Mouse (Mus musculus) heart, adult 2 months (tissue): ENCODE data around the gene Gata2. TPM values are rescaled to one million over a fixed set of nuclear protein-coding genes. Genes with fewer than 3 reads are reported as not detected.

ENCODE experiments used
- DNase-seq, 2 experiments: peaks; one replicate each; pipeline ENCODE4 v3.0.0; 2021
- H3K27ac ChIP-seq: fragments of 200-600 bp; 2 replicates; pipeline ENCODE4 v1.8.1; 2022
- H3K27me3 ChIP-seq: fragments of 200-500 bp; 2 replicates; pipeline ENCODE4 v1.6.1; 2012; ENCODE audit warnings: mild to moderate bottlenecking, low read length, inconsistent platforms, mixed read lengths; ENCODE audit not compliant: control insufficient read depth, insufficient read depth
- H3K36me3 ChIP-seq: fragments of 200-500 bp; 2 replicates; pipeline ENCODE4 v1.6.1; 2012; ENCODE audit warnings: low read length, inconsistent platforms; ENCODE audit not compliant: control insufficient read depth, insufficient read depth
- H3K4me1 ChIP-seq: fragments of 200-500 bp; 2 replicates; pipeline ENCODE4 v1.6.1; 2011; ENCODE audit warnings: low read length; ENCODE audit not compliant: control insufficient read depth, insufficient read depth
- H3K4me3 ChIP-seq: fragments of 200-600 bp; 2 replicates; pipeline ENCODE4 v1.8.1; 2022
- H3K79me2 ChIP-seq: fragments of 200-500 bp; replicated peaks from 2 replicates; pipeline ENCODE4 v1.6.1; 2012; ENCODE audit warnings: mild to moderate bottlenecking, inconsistent platforms, low read length, moderate library complexity, mixed read lengths; ENCODE audit not compliant: control insufficient read depth, insufficient read depth
- H3K9ac ChIP-seq: fragments of 200-500 bp; 2 replicates; pipeline ENCODE4 v1.6.1; 2012; ENCODE audit warnings: low read depth, mild to moderate bottlenecking, control low read depth, inconsistent platforms, low read length, mixed read lengths
- CTCF ChIP-seq: fragments of 200-600 bp; IDR thresholded peaks from 2 replicates; pipeline ENCODE4 v1.8.1; 2022; ENCODE audit warnings: antibody characterized with exemption, mild to moderate bottlenecking, moderate library complexity
- EP300 ChIP-seq: fragments of 200-500 bp; IDR thresholded peaks from 2 replicates; pipeline ENCODE4 v1.6.1; 2011; ENCODE audit warnings: low read depth, low read length, control low read depth; ENCODE audit not compliant: insufficient read depth
- POLR2A ChIP-seq: fragments of 200-500 bp; IDR thresholded peaks from 2 replicates; pipeline ENCODE4 v1.6.1; 2011; ENCODE audit warnings: mild to moderate bottlenecking, low read depth, low read length, control low read depth; ENCODE audit not compliant: insufficient read depth
- WGBS: fragments of 180-500 bp; shearing (Covaris S2); methylation state at CpG from one replicate; pipeline ENCODE4 v1.1.7; 2018; 5-methylcytosine and 5-hydroxymethylcytosine counted together
- intact Hi-C: fragments of 180-260 bp; cut with DNase I; formaldehyde crosslinking; loops from one replicate; pipeline ENCODE4 v1.15.1; 2025
- polyA plus RNA-seq: library from polyadenylated mRNA; depleted of rRNA; stranded (reverse); fragments of >200 nt; gene quantifications from 2 replicates; pipeline ENCODE4 v1.2.3, GENCODE M21; 2012
- total RNA-seq, 2 experiments: library from RNA; stranded (reverse); gene quantifications; 2 replicates each; pipeline ENCODE4 v1.2.3; 2021

The Gata2 gene
- total and polyA plus RNA-seq, 3 experiments = 17.8 to 19.6 (median 18.7) TPM

DNA sequence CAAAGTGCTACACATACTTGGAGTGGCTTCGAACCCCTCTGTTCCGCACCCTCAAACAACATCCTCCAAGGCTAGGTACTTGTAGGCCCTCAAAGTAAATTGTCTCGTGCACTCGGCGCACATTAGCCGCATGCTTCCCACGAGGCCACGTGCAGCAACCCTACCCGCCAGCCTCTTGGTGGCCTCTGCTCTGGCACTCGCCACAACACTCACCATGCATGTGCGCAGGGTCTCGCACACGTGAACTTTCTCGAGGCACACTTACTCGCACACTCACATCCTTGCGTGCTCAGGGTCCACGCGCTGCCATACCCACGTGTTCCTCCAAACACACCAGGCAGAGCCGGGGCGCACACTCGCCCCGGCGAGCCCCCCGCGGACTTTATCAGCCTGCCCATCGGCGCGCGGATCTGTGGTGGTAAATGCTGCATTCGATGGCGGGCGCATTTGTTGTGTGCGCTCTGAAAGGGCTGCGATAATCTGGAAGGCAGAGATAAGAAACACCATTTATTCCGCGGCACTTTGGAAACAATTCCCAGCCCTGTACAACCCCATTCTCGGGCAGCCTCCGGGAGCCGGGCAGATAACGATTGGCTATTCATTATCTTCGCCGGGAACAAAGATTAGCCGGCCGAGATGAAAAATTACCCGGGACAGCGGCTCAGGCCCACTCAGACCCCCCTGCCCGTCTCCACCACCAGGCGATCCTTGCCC is 3.2 kb upstream of the Gata2 start:
- TF ChIP-seq CTCF (no peak), POLR2A (no peak), EP300 (no peak)
- Histone ChIP-seq H3K36me3 (no peaks in the 10 kb centered on the region), H3K9ac (no peak overlapping the region), H3K27ac (no peak overlapping the region), H3K79me2 (no peaks in the 10 kb centered on the region), H3K4me1 (peaks cover 4% of the 10 kb centered on the region), H3K27me3 (peaks cover 8% of the 10 kb centered on the region), H3K4me3 (no peak overlapping the region)
- 39% methylated on average over 49 of the region's 49 CpGs for WGBS
- DNase-seq = peak in 1 of 2 experiments; percentile 31
- intact Hi-C loops = loop anchor here (5.0 kb wide), 2 partner anchors 292 to 312 kb away; no protein-coding TSS in a partner anchor

GRCm38 (mm10) chr6:88191024-88191365 is 2.7 kb upstream of the Gata2 start:
- H3K4me1 ChIP-seq = peaks cover 4% of the 10 kb centered on the region
- no peak for DNase-seq
- H3K36me3 ChIP-seq = no peaks in the 10 kb centered on the region
- H3K4me3 ChIP-seq = no peak overlapping the region
- intact Hi-C loops = loop anchor here (5.0 kb wide), 2 partner anchors 291 to 311 kb away; no protein-coding TSS in a partner anchor
- no peak overlapping the region for H3K27ac ChIP-seq
- 65% methylated on average over 6 of the region's 6 CpGs for WGBS
- H3K79me2 ChIP-seq = no peaks in the 10 kb centered on the region
- TF ChIP-seq POLR2A = no peak
- no peak for TF ChIP-seq EP300
- no peak for TF ChIP-seq CTCF
- peaks cover 8% of the 10 kb centered on the region for H3K27me3 ChIP-seq
- no peak overlapping the region for H3K9ac ChIP-seq

DNA sequence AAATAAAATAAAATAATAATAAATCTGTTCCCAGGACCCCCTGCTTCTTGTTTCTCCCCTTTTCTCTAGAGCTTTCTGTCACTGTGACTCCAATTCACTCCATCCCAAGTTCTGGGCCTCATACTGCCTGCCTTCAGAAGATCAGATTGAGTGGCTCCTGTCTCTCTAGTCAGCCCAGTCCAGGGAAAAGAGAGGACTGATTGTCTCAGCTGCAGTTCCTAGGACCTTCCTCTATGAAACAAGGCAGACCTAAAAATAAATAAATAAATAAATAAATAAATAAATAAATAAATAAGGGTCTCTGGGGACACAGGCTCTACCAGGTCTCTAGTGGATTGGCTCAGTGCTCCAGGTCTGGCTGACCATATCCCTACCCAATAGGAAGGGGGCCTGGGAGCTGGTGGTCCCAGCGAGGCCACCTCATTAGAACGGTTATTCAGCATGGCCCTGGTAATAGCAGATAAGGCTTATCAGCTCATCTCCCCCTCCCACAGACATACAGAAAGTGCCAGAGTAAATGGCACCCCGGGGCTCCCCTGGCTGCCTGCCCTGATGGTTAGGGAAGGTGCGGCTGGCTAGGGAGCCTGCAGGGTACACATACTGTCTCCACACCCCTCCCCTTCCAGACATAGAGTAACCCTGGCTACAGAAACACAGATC is 2.1 kb upstream of the Gata2 start:
- TF ChIP-seq POLR2A = no peak
- no peak for TF ChIP-seq CTCF
- TF ChIP-seq EP300 = no peak
- WGBS = 48% methylated on average over 4 of the region's 4 CpGs
- peaks cover 4% of the 10 kb centered on the region for H3K4me1 ChIP-seq
- intact Hi-C loops = loop anchor here (5.0 kb wide), 2 partner anchors 291 to 311 kb away; no protein-coding TSS in a partner anchor
- peaks cover 8% of the 10 kb centered on the region for H3K27me3 ChIP-seq
- no peak overlapping the region for H3K9ac ChIP-seq
- no peak overlapping the region for H3K27ac ChIP-seq
- peak in 1 of 2 experiments; percentile 17 for DNase-seq
- H3K4me3 ChIP-seq = no peak overlapping the region
- H3K79me2 ChIP-seq = no peaks in the 10 kb centered on the region
- no peaks in the 10 kb centered on the region for H3K36me3 ChIP-seq

DNA sequence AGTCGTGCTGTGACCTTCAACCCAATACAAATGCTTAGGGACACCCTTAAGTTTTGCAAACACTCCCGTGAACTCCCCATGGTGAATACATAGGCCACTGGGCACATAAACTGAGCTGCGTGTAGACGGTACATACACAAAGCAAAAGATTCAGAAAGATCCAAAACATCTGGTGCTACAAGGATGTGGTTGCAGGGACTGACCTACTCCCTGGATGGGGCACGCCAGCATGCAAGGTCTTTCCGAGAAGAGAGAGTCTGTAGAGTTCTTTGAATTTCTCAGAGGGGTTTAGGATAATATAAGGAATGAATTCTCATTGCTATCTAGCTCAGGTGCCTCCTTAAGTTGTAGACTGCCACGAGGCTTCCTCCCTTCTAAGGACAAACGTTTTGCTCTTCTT is 935 bp upstream of the Gata2 start:
- 63% methylated on average over 8 of the region's 8 CpGs for WGBS
- Histone ChIP-seq H3K4me3 (no peak overlapping the region), H3K79me2 (no peaks in the 10 kb centered on the region), H3K27me3 (peaks cover 8% of the 10 kb centered on the region), H3K9ac (no peak overlapping the region), H3K36me3 (no peaks in the 10 kb centered on the region), H3K27ac (no peak overlapping the region), H3K4me1 (peaks cover 4% of the 10 kb centered on the region)
- TF ChIP-seq CTCF = no peak
- TF ChIP-seq POLR2A = no peak
- TF ChIP-seq EP300 = no peak
- intact Hi-C loops = loop anchor here (5.0 kb wide), 2 partner anchors 290 to 310 kb away; no protein-coding TSS in a partner anchor
- no peak for DNase-seq

DNA sequence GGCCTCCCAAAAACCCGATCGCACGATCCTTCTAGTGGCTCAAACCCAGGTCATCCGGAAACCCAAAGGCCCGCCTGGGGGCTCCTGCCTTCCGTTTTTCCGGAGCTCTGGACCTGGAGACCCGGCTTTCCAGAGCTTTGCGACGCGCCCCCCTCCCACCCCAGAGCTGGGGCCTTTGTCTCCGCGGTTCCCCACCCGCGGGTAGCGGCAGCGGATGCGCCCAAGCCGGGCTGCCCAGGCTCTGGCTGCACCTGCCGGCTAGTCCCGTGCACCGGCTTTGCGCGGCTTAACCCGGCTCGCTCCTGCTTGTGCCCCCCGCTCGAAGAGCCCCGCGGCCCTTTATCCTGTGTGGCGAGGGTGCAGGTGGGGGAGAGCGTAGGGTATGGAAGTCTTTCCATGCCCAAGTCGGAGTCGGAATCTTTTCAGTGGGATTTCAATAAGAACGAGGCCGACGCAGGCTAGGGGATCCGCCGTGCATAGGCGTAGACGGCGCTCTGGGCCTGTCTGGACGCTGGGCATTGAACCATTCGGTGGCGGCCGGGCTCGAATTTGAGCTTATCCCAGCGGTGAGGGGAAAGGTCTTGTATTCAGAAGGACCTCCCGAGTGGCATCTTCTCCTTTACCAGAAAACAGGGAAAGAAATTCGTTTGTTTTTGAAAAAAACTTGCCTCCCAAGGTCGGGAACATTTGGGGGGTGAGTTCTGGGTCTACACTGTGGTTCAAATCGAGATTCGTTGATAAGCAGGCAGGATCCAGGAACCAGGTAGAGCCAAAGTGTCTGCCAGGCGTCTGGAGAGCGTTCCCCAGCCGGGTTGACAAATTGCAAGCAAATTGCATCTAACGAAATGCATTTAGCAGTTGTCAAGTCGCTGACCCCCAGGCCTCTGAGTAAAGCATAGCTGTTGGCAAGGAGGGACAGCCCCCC is 624 bp downstream of the Gata2 start:
- peaks cover 8% of the 10 kb centered on the region for H3K27me3 ChIP-seq
- TF ChIP-seq POLR2A (no peak), CTCF (no peak), EP300 (no peak)
- peak overlapping the region; percentile 49 for H3K4me3 ChIP-seq
- WGBS = 23% methylated on average over 58 of the region's 58 CpGs
- intact Hi-C loops = loop anchor here (5.0 kb wide), 2 partner anchors 288 to 308 kb away; no protein-coding TSS in a partner anchor
- no peaks in the 10 kb centered on the region for H3K36me3 ChIP-seq
- H3K9ac ChIP-seq = peak overlapping the region; percentile 76
- DNase-seq = no peak
- peak overlapping the region; percentile 15 for H3K27ac ChIP-seq
- H3K4me1 ChIP-seq = peaks cover 2% of the 10 kb centered on the region
- H3K79me2 ChIP-seq = no peaks in the 10 kb centered on the region
